Mouse (Mus musculus): ENCODE data around the gene Fbxl20.

- no peak for TF ChIP-seq CTCF (conservative IDR thresholded peaks at IDR 0.05; ENCODE audit: low read length)
- no peak for TF ChIP-seq POU5F1 (IDR thresholded peaks at IDR 0.05; ENCODE audit: borderline replicate concordance, low read length)
- TF ChIP-seq NANOG (IDR thresholded peaks at IDR 0.05; ENCODE audit: borderline replicate concordance, low read length): no peak
Observed at GRCm38 (mm10) chr11:98187640-98188395, 37.6 kb upstream of the Fbxl20 start.
